Mouse (Mus musculus): ENCODE data around the gene S100a2. TPM values are rescaled to one million over a fixed set of nuclear protein-coding genes. Genes with fewer than 3 reads are reported as not detected.

The S100a2 gene
- polyA plus RNA-seq, 1 experiment = not detected

- DNase-seq (ENCODE audit: low spot score) = no peak
Measured at GRCm38 (mm10) chr3:90596810-90597209, 6.8 kb downstream of the S100a2 start.

GRCm38 (mm10) chr3:90597736-90598135, 7.7 kb downstream of the S100a2 start:
- DNase-seq (ENCODE audit: low spot score) = peak; percentile 23

GRCm38 (mm10) chr3:90598212-90598611, 8.2 kb downstream of the S100a2 start:
- DNase-seq (ENCODE audit: low spot score) = peak; percentile 20

GRCm38 (mm10) chr3:90599401-90599800, 9.4 kb downstream of the S100a2 start:
- no peak for DNase-seq (ENCODE audit: low spot score)

GRCm38 (mm10) chr3:90600036-90600435, 10.0 kb downstream of the S100a2 start:
- no peak for DNase-seq (ENCODE audit: low spot score)

GRCm38 (mm10) chr3:90600458-90601195, 10.6 kb downstream of the S100a2 start:
- DNase-seq (ENCODE audit: low spot score) = no peak

GRCm38 (mm10) chr3:90601486-90602110, 11.6 kb downstream of the S100a2 start, which contains the start of gene Gm42674:
Gm42674 (plus strand) TSS chr3:90601904.
- DNase-seq (ENCODE audit: low spot score) = no peak

GRCm38 (mm10) chr3:90603623-90604022, 13.6 kb downstream of the S100a2 start, which contains the start of gene S100a4:
S100a4 (plus strand) TSS chr3:90603771.
- no peak for DNase-seq (ENCODE audit: low spot score)

GRCm38 (mm10) chr3:90604416-90604815, 14.4 kb downstream of the S100a2 start:
- peak; percentile 75 for DNase-seq (ENCODE audit: low spot score)

GRCm38 (mm10) chr3:90605049-90605448, 15.0 kb downstream of the S100a2 start:
- no peak for DNase-seq (ENCODE audit: low spot score)

- no peak for DNase-seq (ENCODE audit: low spot score)
Measured at GRCm38 (mm10) chr3:90605736-90606135, 15.7 kb downstream of the S100a2 start.

- no peak for DNase-seq (ENCODE audit: low spot score)
Measured at GRCm38 (mm10) chr3:90606185-90606584, 16.1 kb downstream of the S100a2 start.

- no peak for DNase-seq (ENCODE audit: low spot score)
Measured at GRCm38 (mm10) chr3:90607361-90607760, 17.3 kb downstream of the S100a2 start.

- no peak for DNase-seq (ENCODE audit: low spot score)
Measured at GRCm38 (mm10) chr3:90608223-90608622, 18.2 kb downstream of the S100a2 start, which contains the start of gene S100a5. S100a5 (plus strand) TSS chr3:90608523.

GRCm38 (mm10) chr3:90609102-90609501, 19.1 kb downstream of the S100a2 start:
- DNase-seq (ENCODE audit: low spot score) = no peak

GRCm38 (mm10) chr3:90611494-90611893, 21.4 kb downstream of the S100a2 start:
- no peak for DNase-seq (ENCODE audit: low spot score)

- DNase-seq (ENCODE audit: low spot score) = no peak
Measured at GRCm38 (mm10) chr3:90612061-90612460, 22.0 kb downstream of the S100a2 start.

- DNase-seq (ENCODE audit: low spot score) = peak; percentile 84
Measured at GRCm38 (mm10) chr3:90612728-90613291, 22.8 kb downstream of the S100a2 start, which contains the start of gene S100a6. S100a6 (plus strand) TSS chr3:90612882.

GRCm38 (mm10) chr3:90613461-90614147, 23.6 kb downstream of the S100a2 start:
- DNase-seq (ENCODE audit: low spot score) = peak; percentile 47

GRCm38 (mm10) chr3:90614148-90614530, 24.1 kb downstream of the S100a2 start:
- no peak for DNase-seq (ENCODE audit: low spot score)

- DNase-seq (ENCODE audit: low spot score) = peak; percentile 57
Measured at GRCm38 (mm10) chr3:90614611-90615251, 24.7 kb downstream of the S100a2 start.

GRCm38 (mm10) chr3:90615415-90615814, 25.4 kb downstream of the S100a2 start:
- peak; percentile 57 for DNase-seq (ENCODE audit: low spot score)

Measured in urinary bladder, adult 2 months (tissue).